Mouse (Mus musculus) T-helper 2 cell (primary cell): ENCODE data around the gene Snap29.

ENCODE experiments used
- in situ Hi-C: fragments of 300-600 bp; cut with MboI, MseI; formaldehyde crosslinking; loops from one replicate; pipeline ENCODE4 v1.15.1; 2025; ENCODE audit warnings: high pct_unique_total_duplicates

The Snap29 gene

GRCm38 (mm10) chr16:17472498-17472897, 66.7 kb downstream of the Snap29 start:
- in situ Hi-C loops = no loop called here

GRCm38 (mm10) chr16:17474091-17474490, 68.3 kb downstream of the Snap29 start:
- in situ Hi-C loops = no loop called here

- in situ Hi-C loops = no loop called here
Measured at GRCm38 (mm10) chr16:17474761-17475160, 69.0 kb downstream of the Snap29 start.

- in situ Hi-C loops = no loop called here
Measured at GRCm38 (mm10) chr16:17475326-17475725, 69.5 kb downstream of the Snap29 start.

GRCm38 (mm10) chr16:17478331-17478943, 72.7 kb downstream of the Snap29 start:
- in situ Hi-C loops = no loop called here
